Mouse (Mus musculus) lung, adult 2 months (tissue): ENCODE results near the gene Vgll4. TPM values are rescaled to one million over a fixed set of nuclear protein-coding genes. Genes with fewer than 3 reads are reported as not detected.

Experiments used
- DNase-seq: peaks from one replicate; pipeline ENCODE4 v3.0.0; 2022
- H3K4me1 ChIP-seq: fragments of 200-500 bp; 2 replicates; pipeline ENCODE4 v1.6.1; 2011; ENCODE audit warnings: low read length; ENCODE audit not compliant: control insufficient read depth, insufficient read depth
- H3K4me3 ChIP-seq: fragments of 200-500 bp; replicated peaks from 2 replicates; pipeline ENCODE3; 2011; ENCODE audit warnings: low read depth, mild to moderate bottlenecking, control low read depth, low read length; ENCODE audit errors: extremely low read depth
- CTCF ChIP-seq: fragments of 200-500 bp; IDR thresholded peaks from 2 replicates; pipeline ENCODE4 v1.5.1; 2011; ENCODE audit warnings: mild to moderate bottlenecking, low read length, control low read depth; ENCODE audit not compliant: insufficient read depth
- POLR2A ChIP-seq: fragments of 200-500 bp; IDR thresholded peaks from 2 replicates; pipeline ENCODE4 v1.6.1; 2011; ENCODE audit warnings: low read depth, mild to moderate bottlenecking, control low read depth, low read length, borderline replicate concordance; ENCODE audit errors: extremely low read depth
- WGBS: fragments of 180-500 bp; shearing (Covaris S2); methylation state at CpG from one replicate; pipeline ENCODE4 v1.1.7; 2018; 5-methylcytosine and 5-hydroxymethylcytosine counted together
- polyA plus RNA-seq: library from polyadenylated mRNA; depleted of rRNA; stranded (reverse); fragments of >200 nt; gene quantifications from 2 replicates; pipeline ENCODE4 v1.2.3, GENCODE M21; 2012

Gene Vgll4
- polyA plus RNA-seq, 1 experiment = 80.8 TPM

- H3K4me1 ChIP-seq = peaks cover 8% of the 10 kb centered on the region
- no peak overlapping the region for H3K4me3 ChIP-seq
- WGBS = 73% methylated on average over 3 of the region's 3 CpGs
- no peak for DNase-seq
- TF ChIP-seq CTCF (no peak), POLR2A (no peak)
Measured at GRCm38 (mm10) chr6:114965802-114966201, 4.0 kb downstream of the Vgll4 start.

- no peak for DNase-seq
- 56% methylated on average over 8 of the region's 8 CpGs for WGBS
- no peak overlapping the region for H3K4me3 ChIP-seq
- TF ChIP-seq POLR2A = no peak
- no peak for TF ChIP-seq CTCF
- H3K4me1 ChIP-seq = peaks cover 8% of the 10 kb centered on the region
Measured at GRCm38 (mm10) chr6:114965396-114965795, 4.4 kb downstream of the Vgll4 start.

GRCm38 (mm10) chr6:114964235-114964634 is 5.6 kb downstream of the Vgll4 start:
- no peak for TF ChIP-seq CTCF
- no peak for TF ChIP-seq POLR2A
- peaks cover 4% of the 10 kb centered on the region for H3K4me1 ChIP-seq
- DNase-seq = no peak
- WGBS = 74% methylated on average over 2 of the region's 2 CpGs
- no peak overlapping the region for H3K4me3 ChIP-seq

- DNase-seq = no peak
- whole genome bisulfite sequencing = 66% methylated on average over 5 of the region's 5 CpGs
- H3K4me1 ChIP-seq = peaks cover 3% of the 10 kb centered on the region
Measured at GRCm38 (mm10) chr6:114963636-114964035, 6.2 kb downstream of the Vgll4 start.

GRCm38 (mm10) chr6:114961276-114962068 is 8.3 kb downstream of the Vgll4 start:
- 57% methylated on average over 10 of the region's 10 CpGs for WGBS
- DNase-seq = peak; percentile 47
- Histone ChIP-seq H3K4me1 (peaks cover 3% of the 10 kb centered on the region), H3K4me3 (no peak overlapping the region)
- TF ChIP-seq POLR2A (no peak), CTCF (no peak)

More at GRCm38 (mm10) chr6:114963636-114964035, 6.2 kb downstream of the Vgll4 start:
- no peak overlapping the region for H3K4me3 ChIP-seq
- TF ChIP-seq CTCF = no peak

- Histone ChIP-seq H3K4me1 (peaks cover 3% of the 10 kb centered on the region; the same call in 1 of the 2 replicates), H3K4me3 (no peak overlapping the region)
- no peak for TF ChIP-seq CTCF
- TF ChIP-seq POLR2A = no peak
- no peak for DNase-seq
- 60% methylated on average over 6 of the region's 6 CpGs for WGBS
Measured at GRCm38 (mm10) chr6:114959012-114959398, 10.8 kb downstream of the Vgll4 start.

- 59% methylated on average over 10 of the region's 10 CpGs for WGBS
- TF ChIP-seq POLR2A (no peak), CTCF (no peak)
- Histone ChIP-seq H3K4me3 (no peak overlapping the region), H3K4me1 (peaks cover 3% of the 10 kb centered on the region; the same call in 1 of the 2 replicates)
- DNase-seq = no peak
Measured at GRCm38 (mm10) chr6:114958249-114959011, 11.4 kb downstream of the Vgll4 start.

GRCm38 (mm10) chr6:114957756-114958155 is 12.0 kb downstream of the Vgll4 start:
- no peak for DNase-seq
- TF ChIP-seq CTCF = no peak
- Histone ChIP-seq H3K4me3 (no peak overlapping the region), H3K4me1 (peaks cover 3% of the 10 kb centered on the region; the same call in 1 of the 2 replicates)
- 58% methylated on average over 12 of the region's 12 CpGs for WGBS

GRCm38 (mm10) chr6:114954496-114954895 is 15.3 kb downstream of the Vgll4 start:
- 58% methylated on average over 5 of the region's 5 CpGs for WGBS

GRCm38 (mm10) chr6:114953601-114954000 is 16.2 kb downstream of the Vgll4 start:
- Histone ChIP-seq H3K4me1 (no peaks in the 10 kb centered on the region), H3K4me3 (no peak overlapping the region)
- 94% methylated on average over 5 of the region's 5 CpGs for WGBS
- TF ChIP-seq CTCF (no peak), POLR2A (no peak)
- no peak for DNase-seq

More at GRCm38 (mm10) chr6:114954496-114954895, 15.3 kb downstream of the Vgll4 start:
- TF ChIP-seq CTCF (no peak), POLR2A (no peak)
- Histone ChIP-seq H3K4me1 (no peaks in the 10 kb centered on the region), H3K4me3 (no peak overlapping the region)
- DNase-seq = no peak
